Mouse (Mus musculus) macrophage (primary cell): ENCODE data around the gene Ccnb2. TPM values are rescaled to one million over a fixed set of nuclear protein-coding genes. Genes with fewer than 3 reads are reported as not detected.
"Not testable (repeated sequence)": the region's sequence is repeated elsewhere in the genome, so short reads cannot be mapped to it uniquely, and the experiment has no call there.

Source experiments
- H3K27ac ChIP-seq: fragments of 350-480 bp; formaldehyde crosslinking; 2 replicates; pipeline ENCODE4 v1.9.0; 2021
- H3K36me3 ChIP-seq: fragments of 350-480 bp; formaldehyde crosslinking; 2 replicates; pipeline ENCODE4 v1.9.0; 2021; ENCODE audit errors: inconsistent target
- H3K4me3 ChIP-seq: fragments of 350-480 bp; formaldehyde crosslinking; 2 replicates; pipeline ENCODE4 v1.9.0; 2021; ENCODE audit errors: inconsistent target
- H3K79me2 ChIP-seq: fragments of 350-480 bp; formaldehyde crosslinking; 2 replicates; pipeline ENCODE4 v1.9.0; 2021; ENCODE audit errors: inconsistent target
- WGBS: methylation state at CpG from one replicate; pipeline ENCODE4 v1.1.7; 2026; ENCODE audit warnings: inconsistent platforms; ENCODE audit not compliant: missing documents; 5-methylcytosine and 5-hydroxymethylcytosine counted together
- polyA plus RNA-seq: library from polyadenylated mRNA; stranded (reverse); fragments of 250-400 nt; gene quantifications from 3 replicates; pipeline ENCODE4 v1.2.4, GENCODE M21; 2018; ENCODE audit warnings: inconsistent platforms
- total RNA-seq, 78 experiments: library from RNA; depleted of rRNA; stranded (reverse); fragments of 250-400 nt; gene quantifications; 1 replicate in 9 of 78; 2 replicates in 24 of 78; 3 replicates in 43 of 78; 4 replicates in 2 of 78; pipeline ENCODE4 v1.2.4; 2018; ENCODE audit warnings: inconsistent platforms in 56 of 78

Ccnb2 gene
- total RNA-seq (2018; cell fraction: chromatin; rRNA removed) = 1 to 10 TPM in 12 of 26 experiments, under 1 TPM in 9, not detected in 5; 0.44 to 4.7 (median 1.1) TPM
- total RNA-seq (2018; cell fraction: cytosol; rRNA removed) = 1 to 10 TPM in 13 of 26 experiments, under 1 TPM in 13; 0.38 to 9.0 (median 1.8) TPM
- 1 to 10 TPM in 16 of 26 experiments, under 1 TPM in 8, not detected in 2; 0.32 to 5.7 (median 1.3) TPM for total RNA-seq (2018; cell fraction: nucleus; rRNA removed)
- polyA plus RNA-seq = 0.67 to 9.2 TPM (median 4.5 TPM) in 3 replicates

- peak within 1 kb of the TSS; percentile 63 for H3K4me3 ChIP-seq
- peaks cover 27% of the 10 kb centered on the region for H3K79me2 ChIP-seq
- peaks cover 24% of the 10 kb centered on the region for H3K36me3 ChIP-seq
- WGBS = 1% methylated on average over 45 of the region's 45 CpGs
- H3K27ac ChIP-seq = peak within 1 kb of the TSS; percentile 48
Observed at GRCm38 (mm10) chr9:70421257-70422056, at the start of gene Ccnb2. Gene Ccnb2 (minus strand): TSS chr9:70421547.

- 100% methylated on average over 7 of the region's 13 CpGs for WGBS
- Histone ChIP-seq H3K36me3 (peaks cover 27% of the 10 kb centered on the region; the same call in 1 of the 2 replicates), H3K79me2 (peaks cover 56% of the 10 kb centered on the region)
- not testable (repeated sequence) for H3K27ac ChIP-seq, H3K4me3 ChIP-seq
Observed at GRCm38 (mm10) chr9:70463091-70463490, 41.7 kb upstream of the Ccnb2 start.

- WGBS = 96% methylated on average over 2 of the region's 2 CpGs
- Histone ChIP-seq H3K4me3 (no peak overlapping the region), H3K36me3 (peaks cover 71% of the 10 kb centered on the region), H3K79me2 (peaks cover 17% of the 10 kb centered on the region; the same call in 1 of the 2 replicates), H3K27ac (no peak overlapping the region)
Observed at GRCm38 (mm10) chr9:70452371-70452770, 31.0 kb upstream of the Ccnb2 start.

GRCm38 (mm10) chr9:70449072-70449471 is 27.7 kb upstream of the Ccnb2 start:
- Histone ChIP-seq H3K36me3 (peaks cover 54% of the 10 kb centered on the region), H3K79me2 (peaks cover 5% of the 10 kb centered on the region; the same call in 1 of the 2 replicates), H3K4me3 (no peak overlapping the region), H3K27ac (no peak overlapping the region)
- WGBS = 96% methylated on average over 5 of the region's 5 CpGs

- H3K27ac ChIP-seq = no peak overlapping the region
- 91% methylated on average over 4 of the region's 4 CpGs for WGBS
- H3K4me3 ChIP-seq = no peak overlapping the region
- no peaks in the 10 kb centered on the region for H3K79me2 ChIP-seq
- peaks cover 61% of the 10 kb centered on the region for H3K36me3 ChIP-seq
Observed at GRCm38 (mm10) chr9:70439959-70440358, 18.6 kb upstream of the Ccnb2 start.

GRCm38 (mm10) chr9:70422661-70423060 is 1.3 kb upstream of the Ccnb2 start:
- H3K36me3 ChIP-seq = peaks cover 36% of the 10 kb centered on the region
- H3K79me2 ChIP-seq = peaks cover 27% of the 10 kb centered on the region
- no peak overlapping the region for H3K27ac ChIP-seq
- no peak overlapping the region for H3K4me3 ChIP-seq
- 97% methylated on average over 2 of the region's 2 CpGs for WGBS

GRCm38 (mm10) chr9:70416412-70416811 is 4.9 kb downstream of the Ccnb2 start:
- no peak overlapping the region for H3K4me3 ChIP-seq
- 71% methylated on average over 3 of the region's 3 CpGs for WGBS
- H3K36me3 ChIP-seq = 0 out of 2 replicates have a peak, but pooled peaks cover 10% of the 10 kb centered on the region
- peaks cover 27% of the 10 kb centered on the region for H3K79me2 ChIP-seq
- no peak overlapping the region for H3K27ac ChIP-seq

- 99% methylated on average over 7 of the region's 7 CpGs for WGBS
- H3K27ac ChIP-seq = no peak overlapping the region
- H3K36me3 ChIP-seq = 0 out of 2 replicates have a peak, but pooled peaks cover 10% of the 10 kb centered on the region
- H3K79me2 ChIP-seq = no peaks in the 10 kb centered on the region
- H3K4me3 ChIP-seq = no peak overlapping the region
Observed at GRCm38 (mm10) chr9:70413038-70413437, 8.3 kb downstream of the Ccnb2 start.

GRCm38 (mm10) chr9:70410668-70411067 is 10.7 kb downstream of the Ccnb2 start:
- no peaks in the 10 kb centered on the region for H3K79me2 ChIP-seq
- no peak overlapping the region for H3K4me3 ChIP-seq
- H3K36me3 ChIP-seq = peaks cover 15% of the 10 kb centered on the region; the same call in 1 of the 2 replicates
- 96% methylated on average over 11 of the region's 11 CpGs for WGBS
- H3K27ac ChIP-seq = no peak overlapping the region

GRCm38 (mm10) chr9:70409743-70410142 is 11.6 kb downstream of the Ccnb2 start:
- Histone ChIP-seq H3K4me3 (no peak overlapping the region), H3K36me3 (peaks cover 15% of the 10 kb centered on the region; the same call in 1 of the 2 replicates), H3K79me2 (no peaks in the 10 kb centered on the region), H3K27ac (no peak overlapping the region)
- WGBS = 96% methylated on average over 8 of the region's 8 CpGs

GRCm38 (mm10) chr9:70408791-70409190 is 12.6 kb downstream of the Ccnb2 start:
- Histone ChIP-seq H3K79me2 (no peaks in the 10 kb centered on the region), H3K4me3 (no peak overlapping the region), H3K36me3 (peaks cover 15% of the 10 kb centered on the region; the same call in 1 of the 2 replicates), H3K27ac (no peak overlapping the region)
- WGBS = 92% methylated on average over 3 of the region's 3 CpGs

- H3K79me2 ChIP-seq = no peaks in the 10 kb centered on the region
- 93% methylated on average over 3 of the region's 3 CpGs for WGBS
- H3K36me3 ChIP-seq = peaks cover 5% of the 10 kb centered on the region; the same call in 1 of the 2 replicates
- H3K27ac ChIP-seq = no peak overlapping the region
- no peak overlapping the region for H3K4me3 ChIP-seq
Observed at GRCm38 (mm10) chr9:70406596-70406995, 14.8 kb downstream of the Ccnb2 start.

GRCm38 (mm10) chr9:70401937-70402539 is 19.3 kb downstream of the Ccnb2 start:
- H3K79me2 ChIP-seq = no peaks in the 10 kb centered on the region
- H3K27ac ChIP-seq = no peak overlapping the region
- H3K4me3 ChIP-seq = no peak overlapping the region
- 83% methylated on average over 8 of the region's 8 CpGs for WGBS
- peaks cover 18% of the 10 kb centered on the region; the same call in 1 of the 2 replicates for H3K36me3 ChIP-seq

GRCm38 (mm10) chr9:70396083-70396482 is 25.3 kb downstream of the Ccnb2 start:
- no peaks in the 10 kb centered on the region for H3K79me2 ChIP-seq
- no peak overlapping the region for H3K27ac ChIP-seq
- H3K36me3 ChIP-seq = peaks cover 39% of the 10 kb centered on the region
- 96% methylated on average over 2 of the region's 2 CpGs for WGBS
- H3K4me3 ChIP-seq = no peak overlapping the region
